Mouse (Mus musculus) colon, adult 2 months (tissue): Measurements from ENCODE around the gene Krtap8-1. TPM values are rescaled to one million over a fixed set of nuclear protein-coding genes. Genes with fewer than 3 reads are reported as not detected.

Experiments used
- polyA plus RNA-seq: library from polyadenylated mRNA; depleted of rRNA; stranded (reverse); fragments of >200 nt; gene quantifications from 2 replicates; pipeline ENCODE4 v1.2.3, GENCODE M21; 2012; rRNA removed

The Krtap8-1 gene
- not detected in 2 replicates for polyA plus RNA-seq

DNA sequence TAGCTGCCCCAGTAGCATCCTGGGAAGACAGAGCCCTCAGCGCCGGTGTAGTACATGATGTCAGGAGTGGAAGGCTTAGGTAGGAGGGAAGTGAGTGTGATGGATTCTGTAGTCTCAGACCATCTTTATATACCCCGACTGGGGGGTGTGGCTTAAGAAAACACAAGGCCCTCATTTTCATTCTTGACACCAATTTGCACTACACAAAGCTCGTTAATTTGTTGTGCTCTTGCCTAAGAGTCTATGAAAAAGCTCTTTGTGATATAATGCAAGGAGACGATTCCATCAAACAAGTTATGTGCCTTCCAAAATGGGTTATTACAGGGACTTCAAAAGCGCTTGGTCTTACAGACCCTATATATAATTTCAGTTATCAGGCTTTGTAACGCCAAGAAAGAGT, at the start of gene Krtap8-1:
Gene Krtap8-1 (minus strand): TSS at position 101 of the 400 bp plus-strand sequence.

GRCm38 (mm10) chr16:89508223-89508622, 20.5 kb upstream of the Krtap8-1 start, which contains the start of gene Krtap7-1:
Gene Krtap7-1, minus strand, starts transcription at chr16:89508323.

Other genes starting within 250 kb of the Krtap8-1 start
- not detected in 2 replicates for gene Krtap21-1, start 84.1 kb downstream of the Krtap8-1 start, polyA plus RNA-seq
- not detected in 2 replicates for gene Krtap6-2, start 67.8 kb downstream of the Krtap8-1 start, polyA plus RNA-seq
- not detected in 2 replicates for gene Krtap7-1, start 20.4 kb upstream of the Krtap8-1 start, polyA plus RNA-seq
- gene Krtap11-1, start 83.2 kb upstream of the Krtap8-1 start, polyA plus RNA-seq, result not detected in 2 replicates